Mouse (Mus musculus) cerebellum, postnatal 36 days (tissue): ENCODE data around the gene Gnmt.
A peak's percentile ranks its signal among the peaks of the same experiment; 100 is the strongest.

Experiments
- DNase-seq, 2 experiments: peaks; one replicate each; pipeline ENCODE4 v3.0.0; 2021 to 2022; ENCODE audit warnings: mixed read lengths in 2 of 2

Gnmt gene

DNA sequence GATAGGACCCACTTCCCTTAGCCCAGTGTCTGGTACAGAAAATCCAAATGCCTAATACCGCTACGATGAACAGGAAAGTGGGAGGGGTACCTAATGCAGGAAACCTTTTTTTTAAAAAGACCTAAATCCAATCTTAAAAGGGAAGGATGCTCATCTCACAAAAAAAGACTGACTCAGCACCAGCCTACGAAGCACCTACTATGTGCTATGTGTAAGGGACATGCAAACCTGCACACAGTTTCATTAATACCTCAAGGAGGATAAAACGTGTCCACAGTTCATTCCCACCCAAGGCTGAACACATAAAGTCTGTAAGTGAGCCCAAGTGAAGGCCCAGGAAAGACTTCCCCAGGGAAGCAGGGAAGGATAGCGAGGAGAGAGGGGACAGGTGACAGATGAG, 26.5 kb downstream of the Gnmt start:
- DNase-seq: no peak

DNA sequence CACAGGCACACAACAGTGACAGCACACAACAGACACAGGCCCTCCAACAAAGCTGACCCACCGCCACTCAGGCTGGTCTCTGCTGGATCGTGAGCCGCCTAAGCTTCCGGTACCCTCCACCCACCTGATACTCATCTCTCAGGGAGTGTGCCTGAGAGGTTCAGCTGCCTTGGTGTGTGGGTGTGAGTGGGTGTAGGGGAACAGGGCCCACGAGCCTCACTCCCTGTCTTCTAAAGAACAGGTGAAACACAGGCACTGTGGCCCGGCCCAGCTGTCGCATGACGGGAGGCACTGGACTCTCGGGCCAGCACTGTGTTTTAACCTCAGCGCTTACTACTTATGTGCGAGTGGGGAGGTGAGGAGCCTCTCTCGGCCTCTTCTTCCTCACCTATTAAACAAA, 26.9 kb downstream of the Gnmt start:
- no peak for DNase-seq

DNA sequence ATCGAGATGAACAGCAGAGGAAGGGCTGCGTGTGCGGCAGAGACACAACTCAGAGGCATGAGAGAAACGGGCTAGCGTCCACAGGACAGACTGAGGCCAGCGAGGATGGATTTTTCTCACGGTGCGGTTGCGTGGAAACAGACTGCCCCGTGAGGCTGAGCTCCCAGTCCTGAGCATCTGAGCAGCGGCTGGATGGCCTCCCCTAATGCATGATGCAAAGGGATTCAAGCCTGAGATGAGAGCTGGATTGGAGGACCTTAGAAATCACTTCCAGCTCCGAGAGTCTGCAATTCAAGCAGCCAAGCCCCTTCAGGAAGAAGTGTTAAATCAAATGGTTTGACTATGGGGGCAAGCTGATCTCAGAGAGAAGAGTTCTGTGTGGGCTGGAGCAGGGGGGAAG, 27.5 kb downstream of the Gnmt start:
- no peak for DNase-seq

DNA sequence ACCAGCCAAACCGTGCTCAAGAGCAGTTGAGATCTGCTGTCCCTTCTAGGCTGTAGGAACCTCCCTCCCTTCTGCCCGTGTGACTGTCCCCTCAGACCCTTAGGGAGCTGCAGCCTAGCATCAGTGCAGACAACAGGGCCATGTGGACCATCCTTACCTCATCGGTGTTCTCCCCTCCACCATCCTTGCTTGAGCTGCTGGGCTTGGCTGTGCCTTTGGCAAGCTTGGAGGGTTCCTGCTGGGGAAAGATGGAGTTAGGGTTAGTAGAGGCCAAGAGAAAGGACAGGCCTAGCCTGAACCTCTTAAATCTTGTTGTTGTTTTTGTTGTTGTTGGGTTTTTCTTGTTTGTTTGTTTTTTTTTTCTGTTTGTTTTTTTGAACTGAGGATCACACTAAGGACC, 29.1 kb downstream of the Gnmt start:
- DNase-seq: peak; percentile 60 to 64

DNA sequence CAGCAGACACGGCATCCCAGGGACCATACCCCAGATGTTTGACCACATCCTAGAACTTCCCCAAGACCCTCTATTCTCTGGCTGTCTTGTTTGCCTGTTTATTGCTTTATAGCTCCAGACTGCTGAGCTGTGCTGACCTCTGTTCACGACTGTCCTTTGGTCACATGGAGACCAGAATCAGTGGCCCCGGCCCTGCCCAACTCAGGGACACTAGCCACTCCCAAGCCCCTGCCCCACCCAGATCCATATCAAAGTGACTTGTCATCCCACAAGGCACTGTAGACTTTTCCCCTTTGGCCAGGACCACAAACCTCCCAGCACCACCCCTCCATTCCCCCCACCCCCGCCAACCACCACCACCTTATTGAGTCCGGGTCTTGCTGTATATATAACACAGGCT, 29.7 kb downstream of the Gnmt start:
- DNase-seq: no peak

DNA sequence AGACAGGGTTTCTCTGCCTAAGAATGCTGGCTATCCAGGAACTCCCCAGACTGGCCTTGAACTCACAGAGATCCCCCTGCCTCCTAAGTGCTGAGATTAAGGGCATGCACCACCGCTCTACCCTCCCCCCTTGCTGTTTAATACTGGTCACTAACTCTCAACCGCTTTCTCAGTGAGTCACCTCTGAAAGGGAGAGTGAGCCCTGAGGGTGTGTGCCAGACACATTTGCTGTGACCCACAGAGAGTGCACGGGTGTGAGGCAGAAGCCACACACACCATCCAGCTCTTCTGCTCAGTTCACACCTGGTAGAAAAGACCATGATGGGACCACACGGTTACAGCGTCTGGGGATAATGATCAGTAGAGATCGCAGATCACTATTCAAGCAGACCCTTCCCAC, 30.5 kb downstream of the Gnmt start:
- no peak for DNase-seq

DNA sequence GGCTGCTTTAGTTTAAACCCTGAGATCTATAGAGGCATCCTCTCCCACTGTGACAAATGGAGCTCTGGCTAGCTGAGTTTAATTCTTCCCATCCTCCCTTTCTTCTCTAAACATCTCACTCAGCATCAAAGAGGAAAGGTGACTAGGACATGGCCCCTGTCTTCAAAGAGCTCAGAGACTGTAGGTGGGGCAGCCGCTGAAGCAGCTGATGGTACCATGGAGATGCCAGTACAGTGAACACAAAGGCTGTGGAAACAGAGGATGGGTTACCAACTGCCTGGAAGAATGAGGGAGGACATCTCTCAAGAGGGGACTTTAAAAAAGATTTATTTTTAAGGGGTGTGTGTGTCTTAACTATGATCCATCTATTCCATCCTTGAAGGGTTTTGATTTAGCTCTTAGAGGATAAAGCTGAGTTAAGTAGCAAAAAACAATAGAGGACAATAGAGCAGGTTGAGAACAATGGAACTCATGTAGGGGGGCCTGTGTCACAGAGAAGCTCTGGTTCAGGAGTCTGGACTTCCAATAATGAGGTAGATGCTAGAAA, 34.4 kb downstream of the Gnmt start:
- DNase-seq: no peak

DNA sequence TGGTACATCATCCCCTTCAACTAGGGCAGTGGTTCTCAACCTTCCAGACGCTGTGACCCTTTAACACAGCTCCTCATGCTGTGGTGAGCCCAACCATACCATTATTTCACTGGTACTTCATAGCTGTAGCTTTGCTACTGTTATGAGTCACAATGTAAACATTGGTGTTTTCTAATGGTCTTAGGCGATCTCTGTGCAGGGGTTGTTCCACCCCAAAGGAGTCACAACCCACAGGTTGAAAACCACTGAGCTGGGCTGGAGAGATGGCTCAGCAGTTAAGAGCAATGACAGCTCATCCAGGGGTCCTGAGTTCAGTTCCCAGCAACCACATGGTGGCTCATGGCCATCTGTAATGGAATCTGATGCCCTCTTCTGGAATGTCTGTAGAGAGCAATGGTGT, 37.6 kb downstream of the Gnmt start:
- no peak for DNase-seq

DNA sequence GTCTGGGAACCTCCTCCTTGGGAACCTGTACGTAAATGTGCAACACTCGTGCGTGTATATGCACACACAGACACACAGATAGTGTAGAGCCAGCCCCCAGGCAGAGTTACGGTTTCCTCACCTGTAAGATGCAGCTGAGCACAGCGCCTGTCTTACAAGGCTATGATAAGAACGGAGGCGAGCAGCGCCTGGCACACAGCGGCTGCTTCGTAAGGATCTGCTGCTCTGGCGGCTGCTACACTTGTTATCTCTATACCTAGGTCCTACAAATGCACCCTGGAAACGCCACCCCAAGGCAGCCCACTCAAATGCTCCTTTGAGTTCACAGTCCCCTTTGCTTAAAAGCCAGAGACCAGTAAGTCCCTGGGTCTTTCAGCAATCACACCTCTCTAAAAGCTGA, 38.3 kb downstream of the Gnmt start:
- no peak for DNase-seq

DNA sequence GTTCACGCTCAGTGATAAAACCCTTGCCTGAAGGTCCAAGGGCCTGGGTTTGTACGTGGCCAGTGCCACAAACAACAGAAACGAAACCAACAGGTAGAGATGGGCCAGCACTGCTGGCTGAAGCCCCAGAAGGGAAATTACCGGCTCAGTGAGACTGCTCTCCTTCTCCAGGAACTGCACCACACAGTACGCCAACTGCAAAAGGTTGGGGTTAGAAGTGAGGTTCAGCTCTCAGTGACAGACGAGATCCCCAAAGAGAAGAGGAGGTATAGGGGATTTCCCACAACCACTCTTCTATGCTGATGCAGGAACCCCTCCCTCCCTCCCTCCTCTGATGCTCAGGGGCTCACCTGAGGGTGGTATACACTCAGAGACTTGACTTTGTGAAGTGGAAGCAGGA, 43.1 kb downstream of the Gnmt start:
- no peak for DNase-seq

DNA sequence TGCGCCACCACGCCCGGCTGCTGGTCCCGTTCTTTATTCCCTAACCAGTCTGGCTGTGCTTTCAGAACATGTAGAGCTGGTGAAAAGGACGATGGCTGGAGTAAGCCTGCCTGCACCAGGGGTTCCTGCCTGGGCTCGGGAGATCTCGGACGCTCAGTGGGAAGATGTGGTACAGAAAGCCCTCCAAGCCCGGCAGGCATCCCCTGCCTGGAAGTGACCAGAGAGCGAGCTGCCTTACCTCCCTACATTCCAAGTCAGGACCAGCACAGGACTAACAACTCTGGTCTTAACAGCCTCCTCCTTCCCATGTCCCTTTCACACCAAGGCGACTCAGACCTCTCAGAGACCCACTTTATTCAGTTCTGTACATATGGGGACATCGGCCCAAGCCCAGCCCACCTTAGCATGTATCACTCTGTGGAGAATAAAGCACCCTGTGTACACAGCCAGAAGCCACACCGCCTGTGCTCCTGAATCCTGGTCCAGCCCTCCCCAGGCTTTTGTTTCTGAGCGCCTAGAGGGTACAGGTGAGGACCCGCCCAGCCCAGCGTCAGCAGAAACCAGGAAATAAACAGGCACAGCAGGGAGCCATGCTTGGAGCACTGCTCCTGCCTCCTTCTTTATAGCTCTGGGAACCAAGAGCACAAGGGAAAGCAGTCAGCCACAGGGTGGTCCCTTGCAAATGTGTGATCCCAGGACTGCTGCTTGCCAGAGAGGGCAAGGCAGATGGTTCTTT, 46.1 kb downstream of the Gnmt start:
- DNase-seq: no peak

DNA sequence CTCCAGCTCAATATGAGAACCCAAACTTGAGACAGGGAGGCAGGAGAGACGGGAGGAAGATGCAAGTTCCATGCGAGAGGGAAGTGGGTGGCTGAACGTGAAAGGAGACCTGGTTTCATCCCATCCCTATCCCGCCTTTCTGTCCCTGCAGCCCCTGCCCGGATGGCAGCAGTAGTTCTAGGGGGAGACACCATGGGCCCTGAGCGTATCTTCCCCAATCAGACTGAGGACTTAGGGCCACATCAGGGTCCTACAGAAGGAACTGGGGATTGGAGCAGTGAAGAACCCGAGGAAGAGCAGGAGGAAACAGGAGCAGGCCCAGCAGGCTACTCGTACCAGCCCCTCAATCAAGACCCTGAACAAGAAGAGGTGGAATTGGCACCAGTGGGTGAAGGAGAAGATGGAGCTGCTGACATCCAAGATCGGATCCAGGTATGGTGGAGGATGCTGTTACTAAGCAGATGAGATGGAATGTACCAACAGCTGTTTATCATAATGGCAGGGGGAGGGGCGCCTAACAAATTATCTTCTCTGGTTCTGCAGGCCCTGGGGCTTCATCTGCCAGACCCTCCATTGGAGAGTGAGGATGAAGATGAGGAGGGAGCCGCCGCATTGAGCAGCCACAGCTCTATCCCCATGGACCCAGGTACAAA, 47.4 kb downstream of the Gnmt start:
- DNase-seq: no peak

DNA sequence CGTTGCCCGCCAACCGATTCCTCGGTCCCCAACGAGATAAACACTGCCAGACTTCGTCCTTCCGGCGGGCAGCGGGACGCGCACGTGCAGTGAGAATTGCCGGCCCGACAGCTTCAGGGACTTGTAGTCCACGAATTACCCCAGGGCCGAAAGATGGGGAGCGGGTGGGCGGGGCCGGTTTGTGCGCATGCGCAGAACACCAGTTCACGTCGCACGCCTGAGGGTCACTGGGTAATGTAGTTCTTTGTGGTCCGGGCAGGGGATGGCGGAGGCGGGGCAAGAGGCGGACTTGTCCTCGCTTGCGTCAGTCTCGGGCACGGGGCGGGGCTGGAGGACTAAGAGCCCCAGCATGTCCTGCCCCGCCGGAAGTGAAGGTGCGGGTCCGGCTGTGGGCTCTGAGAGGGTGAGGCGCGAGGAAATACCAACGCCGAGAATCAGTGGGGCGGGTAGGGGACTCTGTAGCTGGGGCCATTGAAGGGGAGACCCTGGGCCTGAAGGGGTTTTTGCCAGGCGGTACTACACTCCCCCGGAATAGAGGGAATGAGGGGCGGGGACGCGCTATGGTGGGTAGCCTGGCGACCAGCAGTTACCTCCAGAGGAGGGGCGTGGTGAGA, 48.1 kb downstream of the Gnmt start, which contains the start of gene Klhdc3:
Gene Klhdc3, minus strand, starts transcription at position 155 of the 614 bp plus-strand sequence.
- peak; percentile 95 to 98 for DNase-seq

DNA sequence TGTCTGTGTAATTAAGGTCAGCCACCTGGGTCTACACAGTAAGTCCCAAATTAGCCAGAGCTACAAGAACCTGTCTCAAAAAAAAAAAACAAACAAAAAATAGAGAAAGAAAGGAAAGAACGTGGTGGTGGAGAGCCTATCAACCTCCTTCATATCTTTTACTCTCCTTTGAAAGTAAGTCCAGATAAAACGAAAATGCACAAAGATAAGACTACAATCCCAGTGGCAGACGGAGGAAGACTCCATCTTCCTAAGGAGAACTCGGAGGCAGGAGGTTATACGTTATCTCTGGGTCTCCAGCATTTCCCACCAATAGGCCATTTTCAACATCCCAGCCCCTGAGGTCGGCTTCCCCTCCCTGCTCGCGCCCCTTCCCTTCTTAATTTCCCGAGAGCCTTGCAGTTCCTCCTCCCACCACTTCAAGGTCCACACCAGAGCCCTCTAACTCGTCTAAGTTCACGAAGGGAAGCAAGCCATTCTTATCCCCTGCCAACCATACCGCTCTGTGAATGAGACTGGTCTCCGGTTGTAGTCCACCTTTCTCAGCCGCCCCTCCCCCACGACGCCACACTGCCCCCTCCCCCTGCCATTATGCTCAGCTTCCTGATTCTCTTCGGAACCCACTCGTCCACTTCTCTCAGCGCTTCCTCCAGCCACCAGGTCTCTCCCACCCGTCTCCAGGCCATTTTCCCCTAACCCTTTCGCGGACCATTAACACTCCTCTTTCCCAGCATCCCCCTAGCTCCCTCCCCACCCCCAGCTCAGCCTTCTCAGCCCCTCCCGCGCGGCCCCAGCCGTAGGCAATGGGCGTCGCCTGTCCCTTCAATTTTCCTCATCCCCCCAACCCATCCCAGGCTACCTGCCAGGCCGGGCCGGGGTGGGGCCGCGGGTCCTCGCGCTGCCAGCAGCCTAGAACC, 48.9 kb downstream of the Gnmt start:
- peak; percentile 43 to 50 for DNase-seq

DNA sequence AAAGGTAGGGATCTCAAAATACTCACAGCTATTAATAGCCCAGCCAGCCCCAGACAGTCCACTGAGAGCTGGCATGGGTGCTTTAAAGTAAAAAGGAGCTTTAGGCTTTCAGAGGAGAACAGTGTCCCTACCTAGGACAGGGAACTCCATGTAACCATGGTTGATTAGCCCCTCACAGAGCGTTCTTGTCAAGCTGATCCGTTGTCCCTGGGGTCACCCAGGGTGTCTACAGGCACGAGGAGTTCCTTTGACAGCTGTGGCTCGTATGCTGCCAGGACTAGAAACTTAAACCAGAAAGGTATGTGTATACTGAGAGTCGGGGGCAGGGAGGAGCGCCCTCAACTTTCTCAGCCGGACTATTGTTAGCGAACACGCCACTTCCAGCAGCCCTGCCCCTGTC, 50.1 kb downstream of the Gnmt start:
- no peak for DNase-seq

DNA sequence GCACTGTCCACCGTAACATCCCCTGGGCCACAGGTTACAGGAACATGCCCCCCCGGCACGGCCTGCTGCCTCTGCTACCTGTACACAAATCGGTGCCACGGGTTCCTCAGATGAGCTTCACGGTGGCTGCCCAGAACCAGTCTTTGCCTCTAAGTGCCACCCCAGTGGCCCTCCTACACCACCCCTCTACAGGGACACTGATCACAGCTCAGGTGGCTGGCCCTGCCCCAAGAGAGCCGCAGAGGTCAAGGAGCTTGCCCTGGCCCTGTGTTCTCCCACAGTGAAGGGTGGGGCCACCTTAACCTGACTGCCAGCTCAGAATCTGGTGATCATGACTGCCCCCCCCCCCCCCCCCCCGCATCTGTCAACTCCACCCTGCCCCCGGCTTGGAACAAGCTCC, 50.6 kb downstream of the Gnmt start, which contains the start of gene Mea1:
Gene Mea1, plus strand, starts transcription at position 378 of the 400 bp plus-strand sequence.
- DNase-seq: no peak
